Mouse (Mus musculus) neural tube, embryonic 12.5 days (tissue): Measurements from ENCODE around the gene Sugp2. TPM values are rescaled to one million over a fixed set of nuclear protein-coding genes. Genes with fewer than 3 reads are reported as not detected.

Source experiments
- ATAC-seq: fragments of 200-750 bp; cut with Nextera tagmentation; 2 replicates; pipeline ENCODE4 v1.8.0; 2017; ENCODE audit warnings: low read depth, mild to moderate bottlenecking, moderate TSS enrichment, moderate library complexity; ENCODE audit not compliant: low FRiP score
- H3K27ac ChIP-seq: fragments of 300-500 bp; sonication (generic); 2 replicates; pipeline ENCODE4 v1.5.1; 2016
- H3K27me3 ChIP-seq: fragments of 300-500 bp; sonication (generic); replicated peaks from 2 replicates; pipeline ENCODE4 v1.6.1; 2016; ENCODE audit warnings: mild to moderate bottlenecking
- H3K36me3 ChIP-seq: fragments of 300-500 bp; sonication (generic); 2 replicates; pipeline ENCODE4 v1.6.1; 2016; ENCODE audit warnings: mild to moderate bottlenecking
- H3K4me1 ChIP-seq: fragments of 300-500 bp; sonication (generic); 2 replicates; pipeline ENCODE4 v1.6.1; 2016
- H3K4me2 ChIP-seq: fragments of 300-500 bp; sonication (generic); replicated peaks from 2 replicates; pipeline ENCODE4 v1.6.1; 2016; ENCODE audit warnings: mild to moderate bottlenecking
- H3K4me3 ChIP-seq: fragments of 300-500 bp; sonication (generic); 2 replicates; pipeline ENCODE4 v1.5.1; 2016
- H3K9ac ChIP-seq: fragments of 300-500 bp; sonication (generic); 2 replicates; pipeline ENCODE4 v1.6.1; 2016; ENCODE audit warnings: mild to moderate bottlenecking
- H3K9me3 ChIP-seq: fragments of 300-500 bp; sonication (generic); 2 replicates; pipeline ENCODE4 v1.6.1; 2016; ENCODE audit warnings: mild to moderate bottlenecking
- WGBS: fragments of 180-500 bp; shearing (Covaris S2); methylation state at CpG from one replicate; pipeline ENCODE4 v1.1.7; 2016; 5-methylcytosine and 5-hydroxymethylcytosine counted together
- polyA plus RNA-seq: library from polyadenylated mRNA; unstranded; fragments of >200 nt; fragmentation: Nextera tagmentation; extraction: Ambion mirVana; gene quantifications from 2 replicates; pipeline ENCODE4 v1.2.1, GENCODE M21; 2016

Sugp2 gene
- polyA plus RNA-seq, 1 experiment from 2014 or later, result 68.0 TPM

- ATAC-seq, result no peak
- WGBS, result 96% methylated on average over 3 of the region's 3 CpGs
- Histone ChIP-seq H3K9ac (no peak overlapping the region), H3K4me1 (no peaks in the 10 kb centered on the region), H3K36me3 (peaks cover 33% of the 10 kb centered on the region), H3K4me3 (no peak overlapping the region), H3K27ac (no peak overlapping the region), H3K9me3 (no peaks in the 10 kb centered on the region), H3K27me3 (no peaks in the 10 kb centered on the region), H3K4me2 (no peak overlapping the region)
These were observed 33.6 kb downstream of the Sugp2 start for GRCm38 (mm10) chr8:70267674-70268073.

GRCm38 (mm10) chr8:70268311-70268710 lies 34.3 kb downstream of the Sugp2 start:
- ATAC-seq, result no peak
- Histone ChIP-seq H3K36me3 (peaks cover 26% of the 10 kb centered on the region), H3K27ac (no peak overlapping the region), H3K27me3 (no peaks in the 10 kb centered on the region), H3K9me3 (no peaks in the 10 kb centered on the region), H3K4me2 (no peak overlapping the region), H3K9ac (no peak overlapping the region), H3K4me3 (no peak overlapping the region), H3K4me1 (no peaks in the 10 kb centered on the region)
- 44% methylated on average over 5 of the region's 5 CpGs for WGBS

GRCm38 (mm10) chr8:70268799-70269565 lies 35.0 kb downstream of the Sugp2 start:
- no peak overlapping the region for H3K27ac ChIP-seq
- H3K9ac ChIP-seq, result no peak overlapping the region
- H3K9me3 ChIP-seq, result no peaks in the 10 kb centered on the region
- no peaks in the 10 kb centered on the region for H3K4me1 ChIP-seq
- ATAC-seq, result no peak
- no peak overlapping the region for H3K4me3 ChIP-seq
- 62% methylated on average over 11 of the region's 11 CpGs for WGBS
- H3K4me2 ChIP-seq, result no peak overlapping the region
- no peaks in the 10 kb centered on the region for H3K27me3 ChIP-seq
- peaks cover 20% of the 10 kb centered on the region for H3K36me3 ChIP-seq

- WGBS, result 60% methylated on average over 3 of the region's 3 CpGs
- H3K36me3 ChIP-seq, result no peaks in the 10 kb centered on the region
These were observed 38.9 kb downstream of the Sugp2 start for GRCm38 (mm10) chr8:70272949-70273348.

GRCm38 (mm10) chr8:70274350-70274749 lies 40.3 kb downstream of the Sugp2 start:
- no peak overlapping the region for H3K9ac ChIP-seq
- no peaks in the 10 kb centered on the region for H3K27me3 ChIP-seq
- H3K27ac ChIP-seq, result no peak overlapping the region
- H3K9me3 ChIP-seq, result no peaks in the 10 kb centered on the region
- H3K4me3 ChIP-seq, result no peak overlapping the region
- ATAC-seq, result no peak
- H3K4me1 ChIP-seq, result 0 out of 2 replicates have a peak, but pooled peaks cover 6% of the 10 kb centered on the region
- no peak overlapping the region for H3K4me2 ChIP-seq
- H3K36me3 ChIP-seq, result no peaks in the 10 kb centered on the region

More at GRCm38 (mm10) chr8:70272949-70273348, 38.9 kb downstream of the Sugp2 start:
- ATAC-seq, result no peak
- H3K4me3 ChIP-seq, result no peak overlapping the region
- no peak overlapping the region for H3K27ac ChIP-seq
- H3K9ac ChIP-seq, result no peak overlapping the region
- no peak overlapping the region for H3K4me2 ChIP-seq
- H3K27me3 ChIP-seq, result no peaks in the 10 kb centered on the region
- no peaks in the 10 kb centered on the region for H3K4me1 ChIP-seq
- no peaks in the 10 kb centered on the region for H3K9me3 ChIP-seq

- H3K4me2 ChIP-seq, result no peak overlapping the region
- no peak for ATAC-seq
- no peaks in the 10 kb centered on the region for H3K36me3 ChIP-seq
- no peaks in the 10 kb centered on the region for H3K9me3 ChIP-seq
- no peaks in the 10 kb centered on the region for H3K27me3 ChIP-seq
- no peak overlapping the region for H3K4me3 ChIP-seq
- 88% methylated on average over 3 of the region's 3 CpGs for WGBS
- H3K9ac ChIP-seq, result no peak overlapping the region
- H3K4me1 ChIP-seq, result peaks cover 10% of the 10 kb centered on the region
- H3K27ac ChIP-seq, result no peak overlapping the region
These were observed 42.5 kb downstream of the Sugp2 start for GRCm38 (mm10) chr8:70276476-70276875.

- Histone ChIP-seq H3K36me3 (no peaks in the 10 kb centered on the region), H3K4me3 (no peak overlapping the region), H3K27ac (no peak overlapping the region), H3K4me1 (peaks cover 17% of the 10 kb centered on the region), H3K9me3 (no peaks in the 10 kb centered on the region), H3K4me2 (no peak overlapping the region), H3K9ac (no peak overlapping the region), H3K27me3 (no peaks in the 10 kb centered on the region)
- ATAC-seq, result no peak
- 68% methylated on average over 15 of the region's 15 CpGs for WGBS
These were observed 44.1 kb downstream of the Sugp2 start for GRCm38 (mm10) chr8:70278175-70278574.

- H3K4me2 ChIP-seq, result no peak overlapping the region
- H3K4me3 ChIP-seq, result no peak overlapping the region
- 70% methylated on average over 8 of the region's 8 CpGs for WGBS
- H3K4me1 ChIP-seq, result peaks cover 25% of the 10 kb centered on the region
- no peak overlapping the region for H3K9ac ChIP-seq
- H3K27ac ChIP-seq, result 0 out of 2 replicates have a peak overlapping the region, but pooled peaks have one; percentile 10
- no peaks in the 10 kb centered on the region for H3K9me3 ChIP-seq
- H3K36me3 ChIP-seq, result no peaks in the 10 kb centered on the region
- H3K27me3 ChIP-seq, result no peaks in the 10 kb centered on the region
- ATAC-seq, result no peak
These were observed 45.2 kb downstream of the Sugp2 start for GRCm38 (mm10) chr8:70279266-70279665.

- 60% methylated on average over 3 of the region's 3 CpGs for WGBS
- peaks cover 29% of the 10 kb centered on the region for H3K4me1 ChIP-seq
- H3K27ac ChIP-seq, result no peak overlapping the region
- no peaks in the 10 kb centered on the region for H3K9me3 ChIP-seq
- no peak overlapping the region for H3K9ac ChIP-seq
- no peak overlapping the region for H3K4me2 ChIP-seq
- ATAC-seq, result no peak
- H3K27me3 ChIP-seq, result no peaks in the 10 kb centered on the region
- no peak overlapping the region for H3K4me3 ChIP-seq
- peaks cover 14% of the 10 kb centered on the region for H3K36me3 ChIP-seq
These were observed 47.0 kb downstream of the Sugp2 start for GRCm38 (mm10) chr8:70281001-70281400.

- H3K36me3 ChIP-seq, result peaks cover 31% of the 10 kb centered on the region
- peak within 1 kb of the TSS; percentile 83 for H3K4me3 ChIP-seq
- no peaks in the 10 kb centered on the region for H3K27me3 ChIP-seq
- peak within 1 kb of the TSS; percentile 74 for H3K4me2 ChIP-seq
- H3K9me3 ChIP-seq, result 0 out of 2 replicates have a peak, but pooled peaks cover 5% of the 10 kb centered on the region
- 1% methylated on average over 33 of the region's 36 CpGs for WGBS
- peaks cover 29% of the 10 kb centered on the region for H3K4me1 ChIP-seq
- peak within 1 kb of the TSS; percentile 88 for H3K9ac ChIP-seq
- H3K27ac ChIP-seq, result no peak within 1 kb of the TSS
- ATAC-seq, result peak; percentile 87
These were observed 48.6 kb downstream of the Sugp2 start, which contains the start of gene Homer3 for GRCm38 (mm10) chr8:70282603-70283135. Gene Homer3 (plus strand): TSS chr8:70282827.

GRCm38 (mm10) chr8:70283136-70284077 lies 49.4 kb downstream of the Sugp2 start:
- Histone ChIP-seq H3K27me3 (no peaks in the 10 kb centered on the region), H3K36me3 (peaks cover 37% of the 10 kb centered on the region), H3K4me1 (peaks cover 25% of the 10 kb centered on the region), H3K27ac (no peak overlapping the region), H3K4me2 (peak overlapping the region; percentile 74), H3K9me3 (0 out of 2 replicates have a peak, but pooled peaks cover 5% of the 10 kb centered on the region), H3K9ac (peak overlapping the region; percentile 88), H3K4me3 (peak overlapping the region; percentile 83)
- ATAC-seq, result peak; percentile 61
- WGBS, result 1% methylated on average over 55 of the region's 55 CpGs

- Histone ChIP-seq H3K9me3 (0 out of 2 replicates have a peak, but pooled peaks cover 5% of the 10 kb centered on the region), H3K9ac (no peak overlapping the region), H3K36me3 (peaks cover 46% of the 10 kb centered on the region), H3K4me1 (peaks cover 23% of the 10 kb centered on the region), H3K4me2 (peak overlapping the region; percentile 74), H3K27ac (no peak overlapping the region), H3K27me3 (no peaks in the 10 kb centered on the region), H3K4me3 (no peak overlapping the region)
- 80% methylated on average over 5 of the region's 5 CpGs for WGBS
- ATAC-seq, result no peak
These were observed 50.4 kb downstream of the Sugp2 start for GRCm38 (mm10) chr8:70284421-70284820.
